Mouse (Mus musculus): ENCODE results near the gene H2-Eb1.

- TF ChIP-seq POLR2A (IDR thresholded peaks at IDR 0.05; ENCODE audit: extremely low read depth, insufficient read depth, low read length) (no peak), CTCF (IDR thresholded peaks at IDR 0.05; ENCODE audit: low read depth, low read length) (no peak)
Measured at GRCm38 (mm10) chr17:34346041-34346440, 40.4 kb downstream of the H2-Eb1 start.

All from liver, adult 2 months (tissue).